Mouse (Mus musculus): ENCODE measurements around the gene Lrtm2. TPM values are rescaled to one million over a fixed set of nuclear protein-coding genes. Genes with fewer than 3 reads are reported as not detected.
"Not testable (repeated sequence)": the region's sequence is repeated elsewhere in the genome, so short reads cannot be mapped to it uniquely, and the experiment has no call there.

The Lrtm2 gene
- 10 to 100 TPM; 43.7 to 47.6 (median 45.5) TPM for total RNA-seq (2022)

GRCm38 (mm10) chr6:119330506-119330905 lies at the start of gene Lrtm2:
TSS of gene Lrtm2 (minus strand) at chr6:119330766.
- DNase-seq (ENCODE audit: low spot score in 2 of 2) = peak; percentile 54 to 69

- DNase-seq (ENCODE audit: low spot score in 2 of 2) = no peak
These were observed 48.1 kb upstream of the Lrtm2 start for GRCm38 (mm10) chr6:119378631-119379030.

GRCm38 (mm10) chr6:119377613-119378012 lies 47.0 kb upstream of the Lrtm2 start:
- no peak for DNase-seq (ENCODE audit: low spot score in 2 of 2)

GRCm38 (mm10) chr6:119375035-119375434 lies 44.5 kb upstream of the Lrtm2 start:
- no peak for DNase-seq (ENCODE audit: low spot score in 2 of 2)

GRCm38 (mm10) chr6:119373000-119373705 lies 42.6 kb upstream of the Lrtm2 start:
- DNase-seq (ENCODE audit: low spot score in 2 of 2) = no peak

- DNase-seq (ENCODE audit: low spot score in 2 of 2) = no peak
These were observed 41.7 kb upstream of the Lrtm2 start for GRCm38 (mm10) chr6:119372237-119372636.

- DNase-seq (ENCODE audit: low spot score in 2 of 2) = no peak
These were observed 41.1 kb upstream of the Lrtm2 start for GRCm38 (mm10) chr6:119371624-119372023.

- no peak for DNase-seq (ENCODE audit: low spot score in 2 of 2)
These were observed 36.8 kb upstream of the Lrtm2 start for GRCm38 (mm10) chr6:119367382-119367781.

GRCm38 (mm10) chr6:119366800-119367199 lies 36.2 kb upstream of the Lrtm2 start:
- not testable (repeated sequence) for DNase-seq (ENCODE audit: low spot score in 2 of 2)

GRCm38 (mm10) chr6:119363593-119363992 lies 33.0 kb upstream of the Lrtm2 start:
- DNase-seq (ENCODE audit: low spot score in 2 of 2) = no peak

GRCm38 (mm10) chr6:119360925-119361702 lies 30.5 kb upstream of the Lrtm2 start:
- no peak for DNase-seq (ENCODE audit: low spot score in 2 of 2)

GRCm38 (mm10) chr6:119360250-119360649 lies 29.7 kb upstream of the Lrtm2 start:
- not testable (repeated sequence) for DNase-seq (ENCODE audit: low spot score in 2 of 2)

- DNase-seq (ENCODE audit: low spot score in 2 of 2) = no peak
These were observed 27.5 kb upstream of the Lrtm2 start for GRCm38 (mm10) chr6:119358020-119358571.

- no peak for DNase-seq (ENCODE audit: low spot score in 2 of 2)
These were observed 21.9 kb upstream of the Lrtm2 start for GRCm38 (mm10) chr6:119352501-119352900.

GRCm38 (mm10) chr6:119351656-119352055 lies 21.1 kb upstream of the Lrtm2 start:
- DNase-seq (ENCODE audit: low spot score in 2 of 2) = no peak

- no peak for DNase-seq (ENCODE audit: low spot score in 2 of 2)
These were observed 20.2 kb upstream of the Lrtm2 start for GRCm38 (mm10) chr6:119350703-119351198.

- DNase-seq (ENCODE audit: low spot score in 2 of 2) = peak; percentile 63 to 90
These were observed 17.7 kb upstream of the Lrtm2 start for GRCm38 (mm10) chr6:119348234-119348633.

- DNase-seq (ENCODE audit: low spot score in 2 of 2) = no peak
These were observed 17.2 kb upstream of the Lrtm2 start for GRCm38 (mm10) chr6:119347813-119348212.

- no peak for DNase-seq (ENCODE audit: low spot score in 2 of 2)
These were observed 15.7 kb upstream of the Lrtm2 start for GRCm38 (mm10) chr6:119346257-119346656.

GRCm38 (mm10) chr6:119341409-119341808 lies 10.8 kb upstream of the Lrtm2 start:
- no peak for DNase-seq (ENCODE audit: low spot score in 2 of 2)

GRCm38 (mm10) chr6:119338121-119338912 lies 7.8 kb upstream of the Lrtm2 start:
- no peak for DNase-seq (ENCODE audit: low spot score in 2 of 2)
